In the genomic region with DNA sequence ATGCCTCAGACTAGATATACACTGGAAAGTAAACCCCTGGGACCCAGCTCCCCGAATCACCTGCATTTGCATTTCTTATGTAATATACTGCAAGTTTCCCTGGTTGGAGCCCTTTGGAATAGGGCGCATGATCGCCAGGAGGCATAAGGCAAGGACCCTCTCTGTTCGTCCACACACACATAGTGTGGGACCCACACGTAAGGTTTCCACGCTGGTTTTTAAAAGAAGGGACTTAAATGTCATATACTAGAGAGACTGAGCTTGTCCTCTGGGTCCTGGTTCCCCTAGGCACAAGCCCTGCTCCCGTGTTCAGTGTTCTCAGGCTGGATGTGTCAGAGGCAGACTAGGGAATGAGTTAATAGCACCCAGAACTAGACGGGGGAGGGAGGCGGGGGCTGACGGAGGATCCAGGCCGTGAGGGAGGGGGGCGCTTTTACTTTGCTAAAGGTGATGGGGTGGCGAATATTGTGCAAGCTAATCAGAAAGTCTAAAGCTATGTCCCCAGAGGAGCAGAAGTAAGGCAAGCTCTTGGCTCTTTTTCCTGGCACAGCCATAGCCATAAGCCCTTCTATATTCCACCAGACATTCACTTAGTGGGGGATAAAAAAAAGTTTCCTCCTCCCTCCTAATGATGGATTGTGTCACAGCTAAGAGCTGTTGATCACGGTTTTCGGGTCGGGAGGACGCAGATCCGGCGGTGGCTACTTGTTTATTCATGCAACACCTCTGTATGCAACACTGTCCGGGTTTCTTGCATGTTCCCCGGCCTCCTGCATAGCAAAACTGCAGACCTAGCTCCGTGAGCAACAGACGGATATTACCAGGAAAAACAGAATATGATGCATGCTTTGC, we compare ENCODE assay signal across 9 mouse cellular contexts. TPM values are rescaled to one million over a fixed set of nuclear protein-coding genes. Genes with fewer than 3 reads are reported as not detected.
DNase-seq lines count a peak whose midpoint lies in the region; ATAC-seq lines count a peak whose summit lies in the region.
"Had no signal": no experiment of that assay in that cellular context is flagged by ENCODE, and none has a peak within 500 bp of the region (broad histone marks: within the 10 kb centered on the region; RNA-seq: fewer than 3 reads in every experiment).

No protein-coding gene starts in this region.

- no peaks in the 10 kb centered on the region for H3K36me3 ChIP-seq in heart, embryonic 12.5 days

- DNase-seq in heart, adult 11 months, result peak; percentile 88
- no peak for DNase-seq in heart, adult 8-10 months (ENCODE audit: low spot score)
- peak; percentile 76 to 80 for DNase-seq in cerebellum, postnatal 25 days
- DNase-seq in layer of hippocampus, postnatal 36 days, result peak; percentile 50
- DNase-seq in neural tube, embryonic 10.5 days (ENCODE audit: extremely low spot score, low spot score), result peak; percentile 54
- no peak for DNase-seq in natural killer cell, adult 2 months (ENCODE audit: low spot score in 2 of 2)

- peaks cover 9% of the 10 kb centered on the region for H3K4me1 ChIP-seq in heart, embryonic 12.5 days (replicated peaks)

- H3K4me2 ChIP-seq in heart, embryonic 12.5 days, result peak overlapping the region; percentile 86

- 24% methylated on average over 23 of the region's 23 CpGs for WGBS in heart, embryonic 12.5 days

- ATAC-seq in heart, embryonic 12.5 days (ENCODE audit: insufficient number of reproducible peaks, low FRiP score), result peak; percentile 18; the same call in 1 of the 2 replicates
- no peak for ATAC-seq in megakaryocyte-erythroid progenitor cell, adult 5-6 weeks (replicated peaks; ENCODE audit: low FRiP score, low TSS enrichment, poor library complexity, severe bottlenecking)

- no peak overlapping the region for H3K27ac ChIP-seq in heart, embryonic 12.5 days (ENCODE audit: poor library complexity, severe bottlenecking)

- peaks cover 12% of the 10 kb centered on the region; the same call in 1 of the 2 replicates for H3K27me3 ChIP-seq in heart, embryonic 12.5 days (replicated peaks)

- peak overlapping the region; percentile 52 for H3K4me3 ChIP-seq in heart, embryonic 12.5 days

- no peaks in the 10 kb centered on the region for H3K9me3 ChIP-seq in heart, embryonic 12.5 days (replicated peaks)

- H3K9ac ChIP-seq in heart, embryonic 12.5 days, result peak overlapping the region; percentile 60; the same call in 1 of the 2 replicates

RNA-seq across cellular contexts. Expression of a gene that starts 1.0 kb away (rescaled TPM):
- total RNA-seq in heart, adult 8-10 months (2022), result 1 to 10 TPM; 1.1 to 2.3 (median 1.8) TPM
- 1.6 TPM in 2 replicates for polyA plus RNA-seq in heart, embryonic 12.5 days (2016; fragmentation: Nextera tagmentation; extraction: Ambion mirVana)
- total RNA-seq in layer of hippocampus, postnatal 36 days (2021), result 10 to 100 TPM; 37.6 to 38.2 TPM
- not detected in 2 replicates for total RNA-seq in megakaryocyte-erythroid progenitor cell, adult 5-6 weeks (2014; fragmentation: Nextera tagmentation)
- total RNA-seq in megakaryocyte-erythroid progenitor cell, adult 5-6 weeks (2017), result not detected in 2 replicates
- total RNA-seq: neutrophil, adult 5-6 weeks had no signal

Comparison
In these comparisons a context has a peak if more than half of its experiments do, and no peak if none do; other contexts are left out.
1. DNase-seq: peak in heart, adult 11 months (single experiment), cerebellum, postnatal 25 days (2 of 2), layer of hippocampus, postnatal 36 days (2 of 2) and neural tube, embryonic 10.5 days (single experiment); none in heart, adult 8-10 months (single experiment) and natural killer cell, adult 2 months (0 of 2).
2. RNA of a gene that starts 1.0 kb away (total RNA-seq): 37.6 to 38.2 TPM in layer of hippocampus, postnatal 36 days; 1.1 to 2.3 TPM in heart, adult 8-10 months and not detected in megakaryocyte-erythroid progenitor cell, adult 5-6 weeks; every median in the first group is over 10 times any median in the second.